Mouse (Mus musculus) lung, postnatal 14 days (tissue): Measurements from ENCODE around the gene Ppp1r21.

ENCODE experiments used
- DNase-seq: peaks from one replicate; pipeline ENCODE4 v3.0.0; 2021

Gene Ppp1r21

DNA sequence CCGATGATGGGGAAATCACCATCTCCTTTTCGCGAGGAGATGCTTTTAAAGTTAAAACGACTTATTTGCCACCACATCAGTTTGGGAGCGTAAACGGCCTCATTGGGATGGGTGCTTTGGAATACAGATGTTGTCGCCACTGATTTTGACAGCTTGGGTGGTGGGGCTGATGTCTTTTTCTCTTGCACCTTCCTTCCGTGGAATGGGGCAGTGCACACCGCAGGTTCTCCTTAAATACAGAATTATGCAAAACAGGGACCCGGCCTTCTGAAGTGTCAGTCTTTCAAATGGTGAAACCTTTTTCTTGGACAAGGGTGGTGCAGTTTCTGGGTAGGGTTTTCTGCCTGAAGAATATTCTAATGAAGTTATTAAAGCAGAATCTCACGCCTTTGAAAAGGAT lies 749 bp downstream of the Ppp1r21 start:
- no peak for DNase-seq

DNA sequence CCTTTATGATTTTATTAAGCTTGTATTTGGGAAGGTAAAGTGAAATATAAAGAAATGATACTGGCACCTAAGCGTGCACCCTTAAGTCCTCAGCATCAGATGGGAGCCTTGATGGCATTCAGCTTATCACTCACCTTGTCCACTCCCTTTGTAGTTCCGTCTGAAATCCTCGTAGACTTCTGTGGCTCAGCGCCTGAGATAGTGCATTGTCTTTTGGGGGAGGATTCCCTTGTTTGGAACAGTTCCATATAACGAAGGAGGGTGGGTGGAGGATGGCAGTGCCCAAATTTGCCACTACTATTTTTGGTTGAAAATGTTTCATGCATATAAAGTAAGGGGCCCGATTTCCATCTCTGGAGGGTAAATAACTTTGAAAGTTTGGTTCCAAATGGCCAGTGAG lies 1.3 kb downstream of the Ppp1r21 start:
- no peak for DNase-seq

DNA sequence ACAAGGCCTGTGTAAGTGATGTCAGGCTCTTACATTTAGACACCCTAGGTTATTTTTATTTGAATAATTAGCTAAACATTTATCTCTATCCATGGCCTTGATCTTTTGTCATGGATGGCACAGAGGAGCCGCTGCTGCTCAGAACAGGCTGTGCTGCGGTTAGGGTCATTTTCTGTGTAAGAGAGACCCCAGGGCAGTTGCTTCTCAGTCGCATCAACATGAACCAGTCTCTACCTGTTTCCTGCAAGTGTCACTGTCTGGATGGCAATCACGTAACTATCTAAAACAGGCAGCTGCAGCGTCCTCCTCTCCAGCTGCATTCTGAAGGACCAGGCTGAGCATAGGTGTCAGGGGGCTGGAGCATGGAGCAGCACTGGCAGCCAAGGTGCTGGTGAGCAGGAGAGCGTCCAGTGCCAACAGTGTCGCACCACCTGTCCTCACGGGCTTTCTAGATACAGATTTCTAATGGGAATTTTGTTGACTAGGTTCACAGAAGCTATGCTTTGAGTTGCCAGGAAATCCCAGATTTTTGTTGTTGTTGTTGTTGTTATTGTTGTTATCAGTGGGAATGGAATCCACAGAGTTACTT lies 8.0 kb downstream of the Ppp1r21 start:
- DNase-seq, result no peak

DNA sequence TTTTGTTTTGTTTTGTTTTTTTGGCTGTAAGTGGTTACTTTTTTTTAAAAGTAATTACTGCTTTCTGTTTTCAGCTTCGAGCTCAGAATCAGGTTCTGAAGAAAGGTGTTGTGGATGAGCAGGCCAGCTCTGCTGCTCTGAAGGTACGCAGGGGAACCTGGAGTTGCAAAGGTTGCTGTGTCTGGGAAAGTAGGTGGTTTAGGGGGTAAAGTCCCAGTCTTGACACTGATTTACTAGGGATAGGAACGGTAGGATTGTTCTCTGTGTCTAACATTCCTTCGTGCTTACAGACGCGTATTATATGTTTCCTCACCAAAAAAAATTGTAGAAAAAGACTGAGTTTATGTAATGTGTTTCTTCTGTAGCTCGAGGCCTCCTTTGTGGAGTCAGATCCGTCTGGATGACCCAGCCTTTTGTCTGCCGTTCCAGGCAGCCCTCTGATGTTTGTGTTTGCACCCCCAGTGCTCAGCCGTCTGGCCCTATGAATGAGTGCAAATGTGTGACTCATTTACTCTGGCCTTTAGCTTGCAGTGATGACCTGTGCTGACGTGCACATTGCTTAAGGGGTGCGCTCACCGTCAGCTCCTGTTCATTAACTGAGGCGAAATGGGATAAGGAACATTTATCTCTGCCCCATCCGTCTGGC lies 13.0 kb downstream of the Ppp1r21 start:
- no peak for DNase-seq

DNA sequence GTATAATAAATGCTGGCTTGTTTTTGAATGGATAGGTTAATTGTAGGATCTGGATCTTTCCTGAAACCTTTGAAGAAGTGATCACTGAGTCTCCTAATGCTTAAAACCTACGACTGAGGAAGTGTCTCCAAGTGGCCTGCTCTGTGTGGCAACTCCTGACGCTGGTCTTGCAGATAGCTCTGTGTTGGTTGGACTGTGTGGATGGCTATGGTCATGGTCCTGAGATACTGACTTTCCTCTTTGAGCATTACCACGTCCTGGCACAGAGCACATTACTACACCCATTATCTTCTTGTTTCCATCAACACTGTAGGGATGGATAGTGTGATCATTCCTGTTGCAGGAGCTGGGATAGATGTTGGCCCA lies 13.5 kb downstream of the Ppp1r21 start:
- DNase-seq, result no peak

DNA sequence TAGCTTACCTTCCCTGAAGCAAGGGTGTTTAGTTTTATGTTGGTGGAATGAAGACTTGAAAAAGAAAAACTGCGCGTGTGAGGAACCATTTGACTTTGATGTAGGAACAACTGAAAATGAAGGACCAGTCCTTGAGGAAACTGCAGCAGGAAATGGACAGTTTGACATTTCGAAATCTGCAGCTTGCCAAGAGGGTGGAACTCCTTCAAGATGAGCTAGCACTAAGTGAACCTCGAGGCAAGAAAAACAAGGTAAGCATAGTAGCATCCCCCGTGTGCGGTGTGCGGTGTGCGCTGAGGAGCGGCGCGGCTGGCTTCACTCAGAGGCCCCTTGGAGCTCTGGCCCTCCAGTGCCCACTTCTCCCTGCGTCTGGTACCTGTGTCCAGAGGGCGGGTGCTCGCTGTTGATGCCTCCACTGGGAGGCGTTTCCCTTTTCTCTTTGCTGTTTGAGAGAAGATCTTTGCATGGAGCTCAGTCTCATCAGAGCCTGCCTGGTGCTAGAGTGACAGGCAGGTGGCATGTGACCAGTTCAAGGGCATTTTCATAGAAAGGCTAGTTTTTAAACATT lies 15.4 kb downstream of the Ppp1r21 start:
- DNase-seq, result no peak

DNA sequence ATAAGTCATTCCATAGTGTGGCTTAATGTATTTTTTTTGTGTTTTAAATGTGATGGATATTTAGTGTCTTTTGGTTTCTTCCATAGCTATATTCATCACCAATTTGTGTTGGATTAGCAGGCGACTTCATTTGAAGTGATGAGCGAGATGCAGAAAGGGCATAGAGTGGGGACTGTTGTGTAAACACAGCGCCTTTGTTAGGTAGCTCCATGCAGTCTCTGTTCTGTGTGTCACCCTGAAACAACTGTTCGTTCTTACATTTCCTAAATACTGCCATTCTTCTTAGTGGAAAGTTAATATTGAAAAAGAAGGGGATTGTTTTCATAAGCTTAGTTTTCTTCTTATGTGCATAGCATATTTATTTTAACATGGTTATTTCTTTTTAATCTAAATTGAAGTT lies 16.8 kb downstream of the Ppp1r21 start:
- no peak for DNase-seq

DNA sequence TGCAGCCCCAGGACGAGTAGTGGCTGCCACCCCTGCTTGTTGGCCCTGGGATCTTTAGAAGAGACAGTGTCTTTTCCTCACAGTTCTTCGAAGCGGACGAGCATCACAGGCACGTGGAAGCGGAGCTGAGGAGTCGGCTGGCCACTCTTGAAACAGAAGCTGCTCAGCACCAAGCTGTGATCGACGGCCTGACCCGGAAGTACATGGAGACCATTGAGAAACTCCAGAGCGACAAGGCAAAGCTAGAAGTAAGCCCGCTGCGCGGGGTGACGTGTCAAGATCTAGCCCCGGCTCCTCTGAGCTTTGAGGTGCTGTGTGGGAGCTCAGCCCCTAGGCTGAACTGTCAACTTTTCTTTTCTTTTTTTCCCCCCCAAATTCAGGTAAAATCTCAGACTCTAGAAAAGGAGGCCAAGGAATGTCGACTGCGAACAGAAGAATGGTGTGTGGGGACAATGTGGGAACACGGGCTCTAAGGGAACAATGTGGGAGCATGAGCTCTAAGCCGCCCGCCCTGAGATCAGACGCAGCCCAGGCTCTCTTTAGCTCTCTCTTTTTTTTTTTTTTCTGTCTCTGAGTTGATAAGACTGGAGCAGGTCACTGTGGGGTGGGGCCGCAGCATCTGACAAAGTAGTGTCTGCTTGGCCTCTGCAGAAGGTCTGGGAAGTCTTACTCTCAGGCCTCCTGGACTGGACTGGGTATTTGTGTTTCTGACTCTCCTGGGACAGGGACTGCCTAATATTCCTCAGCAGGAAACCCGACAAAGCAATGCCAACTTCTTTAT lies 19.7 kb downstream of the Ppp1r21 start:
- DNase-seq, result no peak

DNA sequence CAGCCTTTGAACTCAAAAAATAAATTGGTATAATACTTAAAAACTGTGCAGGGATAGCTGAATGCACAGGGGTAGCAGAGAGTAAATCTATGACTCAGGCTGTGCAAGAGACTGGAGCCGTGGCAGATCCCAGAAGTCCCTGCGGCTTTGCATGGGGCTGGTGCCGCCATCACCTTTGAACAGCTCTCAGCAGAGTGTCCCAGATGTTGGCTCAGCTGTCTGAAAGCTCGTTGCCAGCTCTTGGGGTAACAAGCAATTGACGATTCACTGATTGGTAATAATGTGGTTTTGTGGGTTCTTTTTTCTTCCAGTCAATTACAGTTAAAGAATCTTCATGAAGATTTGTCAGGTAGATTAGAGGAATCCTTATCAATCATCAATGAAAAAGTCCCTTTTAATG lies 20.4 kb downstream of the Ppp1r21 start:
- DNase-seq, result no peak

DNA sequence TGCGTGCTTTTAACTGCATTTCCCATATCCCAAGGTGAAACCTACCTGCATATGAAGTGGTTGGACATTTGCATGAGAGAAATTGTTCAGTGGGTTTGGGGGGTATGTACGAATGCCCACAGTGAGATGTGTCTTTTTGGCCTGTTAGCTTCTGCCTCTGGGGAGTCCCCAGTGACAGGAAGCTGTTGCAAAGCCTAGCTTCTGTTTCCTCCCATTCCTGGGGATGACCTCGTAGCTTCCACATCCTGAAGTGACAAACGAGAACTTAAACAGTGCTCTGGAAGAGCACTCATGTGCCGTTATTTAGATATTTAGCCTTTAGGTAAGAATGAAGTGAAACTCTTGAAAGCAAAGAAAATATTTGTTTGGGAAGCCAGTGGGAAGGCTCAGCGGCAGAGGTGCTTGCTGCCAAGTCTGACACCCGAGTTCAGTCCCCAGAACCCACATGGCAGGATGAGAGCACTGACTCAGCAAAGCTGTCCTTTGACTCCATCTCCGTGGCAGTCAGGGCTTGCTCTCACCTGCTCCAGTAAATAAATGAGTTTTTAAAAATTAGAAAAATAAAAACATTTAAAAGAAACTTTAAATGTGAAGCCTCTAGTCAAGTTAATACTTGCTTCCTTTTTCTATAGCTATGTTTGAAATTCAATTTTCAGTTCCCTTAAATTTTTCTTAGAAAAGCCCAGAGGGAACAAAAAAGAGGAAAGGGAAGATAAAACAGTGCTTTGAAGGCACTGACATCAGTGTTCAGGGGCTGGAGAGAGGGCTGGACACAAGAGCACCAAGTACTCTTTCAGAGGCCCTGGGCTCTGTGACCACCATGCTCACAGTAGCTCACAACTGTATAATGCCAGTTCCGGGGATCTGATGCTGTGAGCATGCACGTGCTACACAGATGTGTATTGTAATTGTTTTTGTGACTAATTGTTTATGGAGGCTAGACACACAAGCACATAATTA lies 21.3 kb downstream of the Ppp1r21 start:
- DNase-seq, result no peak

DNA sequence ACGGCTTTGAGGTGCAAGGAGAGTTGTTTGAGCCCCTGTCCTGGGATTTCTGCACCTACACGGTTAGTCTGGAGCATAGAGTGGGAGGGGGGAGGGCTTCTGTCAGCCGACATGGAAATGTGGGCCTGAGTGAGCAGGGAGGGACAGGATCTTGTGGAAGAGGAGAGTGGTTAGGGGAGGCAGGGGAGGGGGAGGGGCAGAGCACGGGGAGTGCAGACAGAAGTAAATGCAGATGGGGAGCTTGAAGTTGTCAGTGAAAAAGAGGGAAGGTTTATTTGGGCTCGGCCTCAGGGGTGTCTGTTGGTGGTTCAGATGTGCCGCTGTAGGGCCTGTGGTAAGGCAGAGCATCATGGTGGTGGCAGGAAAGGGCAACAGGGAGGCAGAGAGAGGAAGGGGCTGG lies 22.6 kb downstream of the Ppp1r21 start:
- DNase-seq, result no peak

DNA sequence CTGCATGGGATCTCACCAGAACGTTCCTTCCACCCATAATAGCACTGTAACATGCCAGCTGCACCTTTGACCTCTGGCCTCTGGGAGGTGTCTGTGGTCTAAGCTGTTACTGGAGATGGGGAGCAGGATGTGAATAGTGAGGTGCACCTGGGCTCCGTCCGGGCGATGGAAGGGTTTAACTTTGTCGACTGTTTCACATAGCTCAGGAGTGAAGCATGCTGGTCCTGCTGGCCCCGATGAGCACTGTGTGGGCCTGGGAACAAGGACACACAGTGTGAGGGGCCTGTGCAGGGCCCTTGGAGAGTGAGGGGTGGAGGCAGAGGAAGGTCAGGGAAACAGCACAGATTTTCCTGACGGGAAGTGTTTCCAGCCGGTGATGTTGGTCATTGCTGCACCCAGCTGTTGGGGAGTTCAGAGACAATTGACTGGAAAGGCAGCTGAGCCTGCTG lies 23.1 kb downstream of the Ppp1r21 start:
- DNase-seq, result peak; percentile 13

DNA sequence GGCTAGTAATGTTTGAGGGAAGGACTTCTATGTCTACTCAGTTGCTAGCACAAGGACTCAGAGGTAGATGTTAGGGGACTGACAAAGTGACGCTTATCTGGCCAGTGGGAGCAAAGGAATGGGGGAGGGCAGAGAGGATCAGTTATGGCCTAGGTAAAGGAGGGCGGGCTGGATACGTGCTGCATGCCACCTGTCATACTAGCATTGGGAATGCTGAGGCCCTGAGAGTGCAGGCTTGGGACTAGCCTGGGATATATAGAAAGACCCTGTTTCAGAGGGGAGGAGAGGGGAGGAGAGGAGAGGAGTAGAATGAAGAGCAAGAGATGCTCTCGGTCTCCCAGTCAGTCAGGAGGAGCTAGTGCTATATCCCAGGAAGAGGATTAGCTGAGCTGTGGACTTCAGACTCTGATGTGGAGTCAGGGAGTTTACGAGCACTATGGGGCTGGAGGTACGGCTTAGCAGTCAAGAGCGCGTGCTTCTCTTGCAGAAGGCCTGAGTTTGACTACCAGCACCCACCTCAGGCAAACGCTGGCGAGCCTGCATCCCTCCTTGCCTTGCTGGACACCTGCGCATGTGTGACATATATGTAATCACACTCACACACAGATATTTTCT lies 23.7 kb downstream of the Ppp1r21 start:
- DNase-seq, result no peak

DNA sequence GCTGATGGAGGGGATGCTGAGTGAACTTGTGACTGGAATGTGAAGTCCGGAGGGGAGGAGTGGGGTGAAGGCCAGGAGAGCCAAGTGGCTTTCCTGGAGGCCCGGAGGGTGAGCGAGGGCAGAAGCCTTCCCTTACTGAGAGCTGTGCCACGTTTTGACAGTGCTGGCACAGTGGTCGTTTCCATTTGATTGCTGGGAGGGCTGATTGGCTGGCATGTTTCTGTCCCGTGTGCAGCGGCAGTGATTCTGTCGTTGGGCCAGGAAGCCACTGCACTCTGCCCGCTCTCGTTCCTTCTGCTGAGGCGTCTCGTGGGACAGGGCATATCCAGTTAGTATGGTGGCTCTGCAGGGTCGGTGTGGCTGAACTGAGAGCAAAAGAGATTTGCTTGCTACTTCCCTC lies 26.3 kb downstream of the Ppp1r21 start:
- DNase-seq, result no peak

DNA sequence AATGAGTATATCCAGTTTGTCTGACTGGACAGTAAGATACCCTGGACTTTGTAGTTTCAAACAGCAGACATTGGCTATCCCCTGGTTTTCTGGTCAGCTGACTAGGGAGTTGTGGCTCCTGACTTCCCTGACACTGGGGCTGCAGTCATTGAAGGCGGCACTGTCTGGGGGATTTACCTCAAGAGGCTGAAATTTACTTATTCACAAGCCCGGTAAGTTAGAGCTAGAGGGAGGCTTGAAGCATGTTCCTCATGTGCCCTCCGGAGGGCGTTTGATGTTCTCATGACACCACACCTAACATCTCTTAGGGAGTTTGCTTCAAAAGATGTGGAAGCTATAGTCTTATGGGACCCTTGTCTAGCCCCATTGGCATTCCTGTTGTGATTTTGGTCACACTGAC lies 26.8 kb downstream of the Ppp1r21 start:
- no peak for DNase-seq

DNA sequence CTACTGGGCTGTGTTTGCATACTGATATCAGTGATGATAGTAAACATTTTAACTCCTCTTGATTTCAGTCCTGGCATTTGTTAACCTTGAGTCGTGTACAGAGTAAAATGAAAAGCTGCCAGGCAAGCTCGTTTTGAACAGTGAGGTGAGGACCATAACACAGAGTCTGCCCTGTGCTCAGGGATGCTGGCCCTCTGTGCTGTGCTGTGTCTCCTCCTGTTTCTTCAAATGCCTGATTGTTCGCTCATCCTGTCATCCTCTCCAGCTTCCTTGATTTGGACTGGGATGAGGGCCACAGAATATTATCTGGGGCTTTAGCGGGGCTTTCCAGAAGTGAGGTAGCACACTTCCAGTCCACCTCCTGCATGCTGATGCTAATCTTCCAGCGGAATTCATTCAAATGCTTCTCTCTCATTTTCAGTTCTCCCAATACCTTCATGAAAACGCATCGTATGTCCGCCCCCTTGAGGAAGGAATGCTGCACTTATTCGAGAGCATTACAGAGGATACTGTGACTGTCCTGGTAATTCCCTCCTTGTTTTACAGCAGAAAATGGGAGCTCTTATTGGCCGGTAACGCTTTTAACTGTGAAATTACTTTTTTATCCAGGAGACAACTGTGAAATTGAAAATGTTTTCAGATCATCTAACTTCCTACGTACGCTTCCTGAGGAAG lies 28.4 kb downstream of the Ppp1r21 start:
- peak; percentile 89 for DNase-seq

DNA sequence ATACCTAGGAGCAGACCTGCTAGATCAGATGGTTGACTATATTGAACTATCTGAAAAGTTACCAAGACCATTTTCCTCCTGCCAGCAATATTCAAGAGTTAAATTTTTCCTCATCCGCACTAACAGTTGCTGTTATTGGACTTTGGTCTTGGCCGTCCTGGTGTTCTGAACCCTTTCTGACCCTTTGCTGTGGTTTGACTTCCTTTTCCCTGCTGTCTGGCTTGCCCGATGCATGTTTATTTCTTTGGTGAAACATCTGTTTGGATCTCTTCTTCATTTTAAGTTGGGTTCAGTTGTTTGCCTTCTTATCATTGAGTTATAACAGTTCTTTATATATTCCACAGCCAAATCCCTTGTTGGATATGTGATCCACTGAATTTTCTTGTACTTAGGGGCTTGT lies 33.7 kb downstream of the Ppp1r21 start:
- peak; percentile 13 for DNase-seq

DNA sequence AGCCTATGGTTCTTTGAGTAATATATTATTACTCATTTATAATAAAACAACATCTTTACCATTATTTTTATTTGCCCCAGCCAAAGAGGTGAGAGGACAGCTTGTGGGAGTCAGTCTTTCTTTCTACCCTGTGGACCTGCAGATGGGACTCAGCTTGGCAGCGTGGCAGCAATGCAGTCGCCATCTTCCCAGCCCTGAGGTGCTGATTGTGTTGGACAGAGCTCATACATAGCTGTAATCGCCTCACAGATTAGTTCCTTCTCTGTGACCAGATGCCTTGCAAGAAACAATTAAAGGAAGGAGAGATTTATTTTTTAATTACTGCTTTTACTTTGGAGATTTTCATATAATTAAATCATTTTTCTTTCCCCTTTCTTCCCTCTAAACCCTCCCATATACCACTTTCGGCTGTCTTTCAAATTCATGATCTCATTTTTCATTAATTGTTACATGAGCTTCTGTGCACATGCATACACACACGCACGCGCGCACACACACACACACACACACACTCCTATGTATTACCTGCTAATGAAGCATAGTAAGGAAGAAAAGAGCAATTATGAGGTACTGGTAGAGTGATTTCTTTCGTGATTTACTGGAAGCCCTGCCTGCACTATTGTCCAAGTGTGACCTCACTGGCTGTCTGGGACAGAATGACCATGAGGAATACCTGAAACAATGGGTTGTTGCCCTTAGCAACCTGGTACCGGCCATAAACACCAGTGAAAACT lies 40.1 kb downstream of the Ppp1r21 start:
- no peak for DNase-seq

DNA sequence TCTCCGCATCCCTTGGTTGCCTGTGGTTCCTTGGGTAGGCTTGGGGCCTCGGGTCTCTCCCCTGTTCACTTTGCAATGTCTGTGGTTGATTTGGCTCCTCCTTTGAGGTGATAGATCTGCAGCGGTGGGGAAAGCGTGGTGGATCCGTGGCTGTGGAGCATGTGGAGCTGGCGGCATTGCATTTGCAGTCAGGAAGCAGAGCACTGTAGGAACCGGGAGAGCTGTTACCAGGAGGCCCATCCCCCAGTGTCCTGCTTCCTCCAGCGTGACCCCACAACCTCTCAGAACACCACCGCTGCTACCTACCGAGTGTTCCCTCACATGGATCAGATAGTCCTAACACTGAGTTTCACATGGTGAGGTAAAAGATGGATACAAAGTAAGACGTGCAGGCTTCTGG lies 40.9 kb downstream of the Ppp1r21 start:
- no peak for DNase-seq

DNA sequence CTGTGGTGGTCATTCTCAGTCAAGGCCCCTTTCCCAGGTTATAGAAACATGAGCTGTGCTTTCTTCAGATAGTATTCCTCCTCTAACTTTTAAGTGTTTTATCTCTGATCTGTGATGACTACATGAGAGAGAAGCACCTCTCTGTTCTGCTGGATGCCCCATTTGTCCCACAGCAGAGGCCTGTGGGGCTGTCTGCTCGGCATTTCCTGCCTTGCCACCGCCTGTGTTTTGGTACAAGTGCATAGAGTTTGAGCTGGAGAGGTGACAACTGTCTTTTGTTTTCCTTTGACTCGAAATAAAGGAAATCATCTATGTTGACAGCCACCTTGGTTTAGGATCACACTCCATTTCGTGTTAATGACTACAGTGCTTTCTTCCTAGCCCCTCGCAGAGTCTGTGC lies 44.9 kb downstream of the Ppp1r21 start:
- DNase-seq, result no peak
